Mouse (Mus musculus) heart, postnatal 0 days (tissue): Measurements from ENCODE around the gene Fezf2. TPM values are rescaled to one million over a fixed set of nuclear protein-coding genes. Genes with fewer than 3 reads are reported as not detected.

Experiments
- ATAC-seq: fragments of 200-750 bp; cut with Nextera tagmentation; 2 replicates; pipeline ENCODE4 v1.8.0; 2017; ENCODE audit warnings: low read depth, moderate number of reproducible peaks, moderate library complexity; ENCODE audit not compliant: insufficient read depth
- DNase-seq: peaks from one replicate; pipeline ENCODE4 v3.0.0-alpha.2; 2016; ENCODE audit warnings: low spot score
- H3K27ac ChIP-seq: fragments of 300-500 bp; sonication (generic); 2 replicates; pipeline ENCODE4 v1.5.1; 2014; ENCODE audit warnings: low read depth, mild to moderate bottlenecking
- H3K27me3 ChIP-seq: fragments of 300-500 bp; sonication (generic); 2 replicates; pipeline ENCODE4 v1.6.1; 2014; ENCODE audit warnings: low read length, mixed read lengths; ENCODE audit not compliant: control insufficient read depth, insufficient read depth
- H3K36me3 ChIP-seq: fragments of 300-500 bp; sonication (generic); replicated peaks from 2 replicates; pipeline ENCODE4 v1.6.1; 2014; ENCODE audit warnings: low read length, mixed read lengths; ENCODE audit not compliant: control insufficient read depth, insufficient read depth
- H3K4me1 ChIP-seq: fragments of 300-500 bp; sonication (generic); 2 replicates; pipeline ENCODE4 v1.6.1; 2014; ENCODE audit warnings: antibody characterized with exemption; ENCODE audit not compliant: control insufficient read depth, insufficient read depth
- H3K4me2 ChIP-seq: fragments of 300-500 bp; sonication (generic); 2 replicates; pipeline ENCODE4 v1.6.1; 2014; ENCODE audit warnings: low read depth, mild to moderate bottlenecking, low read length, moderate library complexity
- H3K4me3 ChIP-seq: fragments of 300-500 bp; sonication (generic); 2 replicates; pipeline ENCODE4 v1.5.1; 2014; ENCODE audit warnings: low read depth, low read length
- H3K9ac ChIP-seq: fragments of 300-500 bp; sonication (generic); replicated peaks from 2 replicates; pipeline ENCODE4 v1.6.1; 2014; ENCODE audit warnings: low read depth, low read length, mixed read lengths
- H3K9me3 ChIP-seq: fragments of 300-500 bp; sonication (generic); replicated peaks from 2 replicates; pipeline ENCODE4 v1.6.1; 2016; ENCODE audit warnings: low read length; ENCODE audit not compliant: control insufficient read depth
- CTCF ChIP-seq: IDR thresholded peaks from 2 replicates; pipeline ENCODE4 v1.5.1; 2016; ENCODE audit warnings: antibody characterized with exemption, control low read depth, low read depth
- EP300 ChIP-seq: IDR thresholded peaks from 2 replicates; pipeline ENCODE4 v1.6.1; 2016; ENCODE audit warnings: antibody characterized with exemption, low read depth
- WGBS: fragments of 180-500 bp; shearing (Covaris S2); extraction: QIAGEN DNeasy Blood & Tissue Kit; methylation state at CpG from one replicate; pipeline ENCODE4 v1.1.7; 2014; 5-methylcytosine and 5-hydroxymethylcytosine counted together
- polyA plus RNA-seq: library from polyadenylated mRNA; unstranded; fragments of >200 nt; fragmentation: Nextera tagmentation; extraction: Ambion mirVana; gene quantifications from 2 replicates; pipeline ENCODE4 v1.2.1, GENCODE M21; 2015
- total RNA-seq: library from RNA; depleted of rRNA; stranded (reverse); fragments of >200 nt; gene quantifications from 2 replicates; pipeline ENCODE4 v1.2.3, GENCODE M21; 2014; ENCODE audit warnings: low replicate concordance

Gene Fezf2
- total and polyA plus RNA-seq, 2 experiments from 2014 or later = not detected

DNA sequence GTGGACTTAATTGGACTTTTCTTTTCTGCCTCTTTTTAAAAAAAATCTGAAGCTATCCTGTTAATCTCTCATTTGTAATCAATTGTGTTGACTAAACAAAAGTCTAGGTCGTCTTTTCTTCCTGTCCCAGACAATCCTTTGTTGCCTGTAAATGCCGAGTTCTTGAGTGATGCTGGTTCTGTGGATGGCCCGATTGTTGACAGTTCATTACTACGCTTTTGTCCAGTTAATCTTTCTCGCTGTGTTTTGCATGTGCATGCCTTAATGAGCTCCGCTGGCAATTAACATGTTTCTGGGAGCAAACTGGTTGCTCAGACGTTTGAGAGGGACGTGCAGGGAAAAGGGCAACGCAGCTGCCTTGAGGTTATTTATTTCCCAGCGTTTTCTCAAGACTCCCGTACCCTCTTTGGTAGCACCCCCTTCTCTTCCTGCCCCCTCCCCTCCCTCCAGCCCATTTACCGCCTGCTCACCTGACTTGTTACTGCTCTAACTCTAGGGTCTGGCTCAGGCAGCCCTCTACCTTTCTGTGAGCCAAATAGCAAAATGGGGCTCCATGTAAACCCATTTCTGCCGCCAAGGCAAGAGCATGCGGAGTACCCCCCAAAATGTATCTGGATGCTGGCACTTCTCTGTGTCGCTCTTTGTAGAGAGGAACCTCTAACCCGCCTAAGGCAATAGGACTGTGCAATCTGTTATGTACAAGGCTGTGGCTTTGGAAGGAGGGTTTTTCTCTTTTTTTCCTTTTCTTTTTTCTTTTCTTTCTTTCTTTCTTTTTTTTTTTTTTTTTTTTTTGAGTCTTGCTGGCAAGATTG, 9.8 kb downstream of the Fezf2 start:
- 5% methylated on average over 16 of the region's 16 CpGs for WGBS

DNA sequence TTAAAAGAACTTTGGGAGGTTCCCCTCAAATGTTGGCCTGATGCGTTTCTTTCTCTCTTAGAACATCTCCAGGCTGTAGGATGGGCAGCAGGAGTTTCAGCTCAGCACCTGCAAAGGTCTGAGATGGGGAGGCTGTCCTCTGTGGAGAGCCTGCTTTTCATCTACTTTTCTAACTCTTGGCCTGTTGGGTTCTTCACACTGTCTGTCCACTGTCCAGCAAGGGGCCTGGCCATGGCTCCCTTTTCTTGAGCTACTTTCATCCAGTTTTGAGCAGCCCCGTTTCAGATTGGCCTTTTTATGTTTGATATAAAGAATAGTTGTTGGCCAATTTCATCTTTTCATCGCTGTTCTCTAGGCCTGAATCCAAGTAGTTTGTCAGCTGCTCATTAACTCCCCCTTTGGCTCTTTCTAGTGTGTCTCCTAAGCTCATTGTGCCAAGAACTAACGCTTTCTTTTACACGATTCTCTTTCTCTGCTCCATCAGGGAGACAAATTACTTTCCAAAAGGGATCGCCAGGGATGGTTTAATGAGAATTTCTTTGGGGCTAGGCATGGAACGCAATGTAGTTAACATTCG, 10.5 kb downstream of the Fezf2 start:
- Histone ChIP-seq H3K9me3 (no peaks in the 10 kb centered on the region), H3K4me1 (0 out of 2 replicates have a peak, but pooled peaks cover 3% of the 10 kb centered on the region), H3K27ac (no peak overlapping the region), H3K4me3 (no peak overlapping the region), H3K27me3 (peaks cover 83% of the 10 kb centered on the region), H3K4me2 (no peak overlapping the region), H3K36me3 (no peaks in the 10 kb centered on the region), H3K9ac (no peak overlapping the region)
- no peak for DNase-seq
- TF ChIP-seq CTCF (no peak), EP300 (no peak)
- ATAC-seq = no peak
- 14% methylated on average over 8 of the region's 8 CpGs for WGBS

More for the DNA sequence above, 9.8 kb downstream of the Fezf2 start:
- H3K4me3 ChIP-seq = no peak overlapping the region
- DNase-seq (no peak), ATAC-seq (no peak)
- H3K9me3 ChIP-seq = no peaks in the 10 kb centered on the region
- H3K4me1 ChIP-seq = 0 out of 2 replicates have a peak, but pooled peaks cover 3% of the 10 kb centered on the region
- H3K36me3 ChIP-seq = no peaks in the 10 kb centered on the region
- no peak overlapping the region for H3K9ac ChIP-seq
- no peak overlapping the region for H3K4me2 ChIP-seq
- H3K27ac ChIP-seq = no peak overlapping the region
- TF ChIP-seq CTCF = no peak
- TF ChIP-seq EP300 = no peak
- H3K27me3 ChIP-seq = peaks cover 90% of the 10 kb centered on the region

GRCm38 (mm10) chr14:12334925-12335324, 13.1 kb downstream of the Fezf2 start:
- Histone ChIP-seq H3K4me1 (no peaks in the 10 kb centered on the region), H3K9ac (no peak overlapping the region), H3K4me3 (no peak overlapping the region), H3K27ac (no peak overlapping the region), H3K36me3 (no peaks in the 10 kb centered on the region), H3K4me2 (no peak overlapping the region), H3K9me3 (no peaks in the 10 kb centered on the region), H3K27me3 (peaks cover 58% of the 10 kb centered on the region)
- DNase-seq = no peak
- no peak for ATAC-seq
- TF ChIP-seq EP300 (no peak), CTCF (no peak)
- 33% methylated on average over 7 of the region's 7 CpGs for WGBS

DNA sequence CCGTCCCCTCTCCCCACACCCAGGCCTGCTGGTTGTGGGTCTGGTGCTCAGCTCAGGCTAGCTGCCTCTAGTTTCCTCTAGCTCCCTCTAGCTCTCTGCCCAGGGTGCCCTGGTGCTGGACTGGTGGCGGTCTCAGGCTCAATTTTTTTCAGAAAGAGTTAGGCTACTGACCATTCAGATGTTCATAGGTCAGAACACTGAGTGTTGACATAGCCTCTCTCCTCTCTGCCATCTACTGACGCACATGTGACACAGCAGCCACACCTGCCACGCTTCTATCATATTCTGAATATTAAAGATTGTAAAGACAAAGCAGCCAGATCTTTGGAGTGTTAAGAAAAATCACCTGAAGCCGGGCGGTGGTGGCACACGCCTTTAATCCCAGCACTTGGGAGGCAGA, 14.4 kb downstream of the Fezf2 start:
- Histone ChIP-seq H3K4me2 (no peak overlapping the region), H3K27ac (no peak overlapping the region), H3K9ac (no peak overlapping the region), H3K36me3 (no peaks in the 10 kb centered on the region), H3K27me3 (peaks cover 46% of the 10 kb centered on the region), H3K9me3 (no peaks in the 10 kb centered on the region), H3K4me3 (no peak overlapping the region), H3K4me1 (no peaks in the 10 kb centered on the region)
- TF ChIP-seq EP300 (no peak), CTCF (peak; percentile 24)
- DNase-seq (no peak), ATAC-seq (no peak)
- 73% methylated on average over 7 of the region's 7 CpGs for WGBS

DNA sequence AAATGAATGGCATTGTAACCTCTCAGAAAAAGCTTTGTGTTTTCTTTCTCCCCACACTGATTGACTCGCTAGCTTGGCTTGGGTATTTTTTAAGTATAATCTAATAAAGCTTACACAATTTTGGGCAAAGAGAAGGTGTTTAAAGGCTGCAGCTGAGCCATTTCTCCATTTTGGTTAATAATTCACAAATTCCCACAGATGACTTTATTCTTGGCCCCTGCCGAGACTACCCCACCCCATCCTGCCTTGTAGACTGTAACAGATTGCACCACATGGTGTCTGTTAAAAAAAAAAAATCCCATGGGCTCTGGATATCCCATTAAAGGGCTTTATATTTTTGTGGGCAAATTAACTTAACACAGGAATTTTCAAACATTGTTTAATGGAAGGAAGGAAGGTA, 44.9 kb downstream of the Fezf2 start:
- 96% methylated on average over 2 of the region's 2 CpGs for WGBS

More for the DNA sequence above, 44.9 kb downstream of the Fezf2 start:
- no peaks in the 10 kb centered on the region for H3K4me1 ChIP-seq
- peaks cover 22% of the 10 kb centered on the region for H3K36me3 ChIP-seq
- no peak overlapping the region for H3K4me2 ChIP-seq
- no peak overlapping the region for H3K9ac ChIP-seq
- DNase-seq = no peak
- ATAC-seq = no peak
- no peaks in the 10 kb centered on the region for H3K27me3 ChIP-seq
- H3K4me3 ChIP-seq = no peak overlapping the region
- no peaks in the 10 kb centered on the region for H3K9me3 ChIP-seq
- TF ChIP-seq CTCF = no peak
- TF ChIP-seq EP300 = no peak
- no peak overlapping the region for H3K27ac ChIP-seq
